Mouse (Mus musculus) activated CD4-positive, CD25-positive, alpha-beta regulatory T cell, adult 4 months (primary cell): ENCODE results near the gene Taf7l. TPM values are rescaled to one million over a fixed set of nuclear protein-coding genes. Genes with fewer than 3 reads are reported as not detected.

ENCODE experiments used
- ATAC-seq: one replicate; pipeline ENCODE4 v1.8.0; 2017
- polyA plus RNA-seq, 2 experiments: library from polyadenylated mRNA; unstranded; fragments of 100-300 nt; shearing (Covaris generic); gene quantifications; one replicate each; pipeline ENCODE4 v1.2.1; 2017

Gene Taf7l
- not detected for polyA plus RNA-seq

DNA sequence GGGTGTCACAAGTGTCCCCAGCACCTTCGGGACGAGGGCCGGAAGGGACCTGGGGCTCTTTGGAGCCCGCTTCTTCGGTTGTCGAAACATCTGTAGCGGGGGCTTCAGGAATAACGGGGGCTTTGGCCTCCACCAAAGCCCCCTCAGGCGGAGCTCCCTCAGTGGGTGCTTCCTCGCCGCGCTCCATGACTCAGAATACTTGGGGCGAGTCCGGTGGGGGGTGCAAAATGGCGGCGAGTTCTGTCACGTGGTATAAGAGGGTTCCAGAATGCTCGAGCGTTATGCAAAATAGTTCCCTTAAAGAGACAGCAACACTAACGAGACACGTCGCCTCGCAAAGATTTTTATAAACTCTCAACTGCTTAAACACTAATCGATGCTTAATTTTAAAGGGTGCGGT is at the start of gene Taf7l:
TSS of gene Taf7l (minus strand) at position 201 of the 400 bp plus-strand sequence.
- no peak for ATAC-seq

DNA sequence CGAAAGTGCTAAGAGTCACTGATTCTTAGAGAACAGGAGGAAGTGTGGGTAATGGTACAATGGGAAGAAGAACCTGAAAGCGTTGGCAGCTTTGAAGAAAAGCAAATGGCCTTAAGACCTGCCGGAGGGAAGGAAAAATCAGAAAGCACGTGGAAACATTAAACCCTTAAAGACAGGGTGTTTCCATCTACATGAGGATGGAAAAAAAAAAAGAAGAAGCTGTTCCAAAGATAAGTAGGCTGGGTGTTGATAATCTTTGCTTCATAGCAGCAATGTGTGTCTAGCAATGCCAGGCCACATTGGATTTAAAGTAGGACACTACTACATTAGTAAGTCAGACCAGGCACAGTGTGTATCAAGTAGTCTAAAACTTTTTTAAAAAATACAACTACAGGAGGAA is 49.0 kb upstream of the Taf7l start:
- ATAC-seq, result no peak

DNA sequence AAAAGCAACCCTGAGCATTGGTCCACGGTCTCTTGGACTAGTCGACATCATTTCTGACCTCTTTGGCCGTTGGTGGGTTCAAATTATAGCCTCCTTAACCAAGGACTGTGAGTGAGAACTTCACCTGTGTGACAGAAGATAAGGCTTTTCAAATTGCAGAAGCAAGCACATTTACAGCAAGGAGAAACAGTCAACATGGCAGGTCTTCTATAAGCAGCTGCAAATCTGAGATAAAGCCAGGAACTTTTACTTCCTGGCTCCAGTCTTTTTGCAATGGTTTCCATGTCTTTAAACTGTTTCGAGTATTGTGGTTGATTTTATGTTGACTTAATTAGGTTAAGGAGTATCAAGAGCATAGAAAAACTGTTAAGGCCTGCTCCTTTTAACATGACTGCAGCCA is 47.5 kb upstream of the Taf7l start:
- ATAC-seq, result no peak

DNA sequence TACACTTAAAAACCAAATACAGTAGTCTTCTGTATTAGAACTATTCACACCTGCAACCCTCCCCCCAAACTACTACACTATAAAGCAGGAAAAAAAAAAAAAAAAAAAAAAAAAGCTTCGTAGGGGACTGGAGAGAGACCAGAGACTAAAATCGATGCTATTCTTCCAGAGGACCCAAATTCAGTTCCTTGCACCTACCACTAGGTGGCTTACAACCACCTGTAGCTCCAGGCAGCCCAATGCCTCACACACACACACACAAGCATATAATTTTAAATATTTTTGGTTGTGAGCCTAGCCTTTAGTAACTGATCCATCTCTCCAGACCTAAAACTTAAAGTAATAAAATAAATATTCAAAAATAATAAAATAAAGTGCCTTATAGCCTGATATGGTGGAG is 33.2 kb upstream of the Taf7l start:
- ATAC-seq, result peak; percentile 52

DNA sequence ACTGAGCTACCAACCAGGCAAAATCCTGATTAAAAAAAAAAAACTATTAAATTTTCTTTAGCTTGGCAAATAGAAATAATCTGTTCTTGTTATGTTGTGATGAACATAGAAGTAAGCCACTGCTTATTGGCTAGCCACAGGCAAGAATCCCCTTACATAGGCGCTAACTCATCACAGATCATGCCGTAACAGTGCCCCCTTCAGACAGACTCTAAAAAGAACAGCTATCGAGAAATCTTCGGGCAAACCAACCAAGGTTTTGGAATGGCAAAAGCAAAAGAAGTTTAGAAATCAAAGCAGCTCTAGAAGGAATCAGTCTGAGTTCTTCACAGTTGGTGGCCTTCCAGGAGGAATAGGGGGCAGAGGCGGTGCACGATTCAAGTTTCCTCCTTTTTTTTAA is 31.7 kb upstream of the Taf7l start:
- ATAC-seq, result no peak

DNA sequence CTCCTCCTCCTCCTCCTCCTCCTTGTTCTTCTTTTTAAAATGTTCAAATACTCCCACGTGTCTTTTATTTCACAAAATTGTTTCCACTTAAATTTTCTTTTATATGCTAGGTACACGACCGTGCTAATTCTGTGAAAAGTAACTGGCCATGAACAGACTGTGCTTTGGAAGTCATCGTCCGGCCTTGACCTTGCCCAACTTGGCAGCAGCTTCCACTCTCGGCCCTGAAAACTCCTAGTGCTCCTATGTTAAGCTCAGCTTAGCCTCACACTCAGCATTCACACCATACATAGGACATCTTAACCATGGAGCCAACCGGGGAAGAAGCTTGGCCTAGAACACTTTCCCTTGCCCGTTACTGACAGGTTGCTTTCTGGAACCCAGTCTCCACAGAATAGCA is 24.4 kb upstream of the Taf7l start:
- ATAC-seq, result no peak

DNA sequence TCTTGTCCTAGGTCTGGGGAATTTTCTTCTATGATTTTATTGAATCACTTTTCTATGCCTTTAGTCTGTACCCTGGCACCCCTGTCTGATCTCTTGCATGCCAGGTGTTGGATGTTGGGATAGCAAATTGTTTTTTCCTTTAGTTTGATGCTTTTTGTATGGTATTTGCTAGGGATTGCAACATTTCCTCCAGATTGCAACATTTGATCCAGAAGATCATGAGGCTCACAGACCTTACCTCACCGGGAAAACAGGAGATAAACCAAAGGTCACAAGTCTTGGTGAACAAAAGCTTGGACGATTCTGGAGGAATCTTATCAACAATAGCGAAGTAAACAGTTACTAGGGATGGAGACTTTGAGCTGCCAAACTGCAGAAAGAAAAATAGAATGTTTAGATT is 5.4 kb upstream of the Taf7l start:
- ATAC-seq, result no peak

DNA sequence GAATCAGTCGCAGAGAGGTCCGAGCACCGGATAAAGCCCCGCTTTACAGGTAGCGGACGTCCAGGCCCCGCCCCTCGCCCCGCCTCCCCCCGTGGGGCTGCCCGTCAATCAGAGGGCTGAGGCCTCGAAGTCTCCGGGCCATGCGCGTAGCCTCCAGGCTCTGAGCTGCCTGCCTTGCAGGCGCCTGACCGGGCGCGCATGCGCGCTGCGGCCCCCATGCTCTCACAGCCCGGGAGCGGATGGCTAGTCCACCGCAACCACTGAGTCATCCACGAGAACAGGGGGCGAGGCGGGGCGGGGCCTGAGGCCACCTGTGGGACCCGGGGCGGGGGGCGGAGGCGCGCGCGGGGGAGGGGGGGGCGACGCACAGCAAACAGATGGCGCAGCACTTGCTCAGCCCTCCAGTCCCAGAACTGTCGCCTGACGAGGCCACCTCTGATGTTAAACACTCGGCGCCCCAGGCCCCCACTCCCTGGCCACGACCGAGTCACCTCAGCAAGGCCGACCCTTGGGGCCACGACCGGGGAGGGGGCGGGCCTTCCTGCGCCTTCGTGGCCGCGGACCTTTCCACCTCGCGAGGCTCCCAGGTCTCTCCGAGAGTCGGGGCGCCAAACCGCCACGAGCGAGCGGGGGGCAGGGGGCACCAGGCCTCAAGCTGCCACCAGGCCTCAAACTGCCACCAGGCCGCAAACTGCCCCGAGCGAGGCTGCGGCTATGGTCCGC is 1.1 kb downstream of the Taf7l start:
- no peak for ATAC-seq

DNA sequence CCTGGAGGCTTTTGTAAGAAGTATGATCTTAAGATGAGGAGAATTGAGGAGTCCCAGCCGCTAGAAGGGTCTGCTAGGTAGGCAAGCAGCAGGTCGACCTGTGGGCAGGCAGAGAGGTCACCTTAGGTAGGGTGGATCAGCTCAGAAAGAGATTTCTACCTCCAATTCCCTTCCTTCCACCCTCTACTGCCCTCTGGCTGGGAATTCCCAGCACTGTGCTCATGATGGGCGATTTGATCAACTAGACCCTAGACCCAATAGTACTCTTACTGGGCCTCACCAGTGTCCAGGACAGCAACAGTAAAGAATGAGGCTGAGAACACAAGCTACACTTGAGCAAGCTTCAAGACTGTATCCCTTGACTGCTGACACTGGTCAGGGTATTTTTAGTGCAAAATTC is 49.0 kb downstream of the Taf7l start:
- no peak for ATAC-seq

DNA sequence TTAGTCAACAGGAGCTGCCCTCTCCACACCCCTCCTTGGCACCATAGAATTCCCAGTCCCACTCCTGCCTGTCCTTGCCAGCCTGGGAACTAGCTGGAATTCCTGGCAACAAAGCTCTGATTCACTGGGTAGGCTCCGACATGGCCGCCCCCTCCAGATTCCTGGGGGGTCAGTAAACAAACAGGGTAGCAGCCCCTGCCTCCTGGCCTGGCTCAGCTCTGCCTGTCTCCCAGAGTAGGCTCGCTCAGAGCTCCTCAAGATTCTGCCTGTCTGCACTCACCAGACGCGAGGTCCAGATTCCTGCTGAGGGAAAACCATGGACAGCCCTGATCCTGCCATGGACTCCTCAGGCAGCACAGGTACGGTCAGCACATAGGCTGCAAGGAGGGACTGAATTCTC is 49.5 kb downstream of the Taf7l start:
- ATAC-seq, result no peak

DNA sequence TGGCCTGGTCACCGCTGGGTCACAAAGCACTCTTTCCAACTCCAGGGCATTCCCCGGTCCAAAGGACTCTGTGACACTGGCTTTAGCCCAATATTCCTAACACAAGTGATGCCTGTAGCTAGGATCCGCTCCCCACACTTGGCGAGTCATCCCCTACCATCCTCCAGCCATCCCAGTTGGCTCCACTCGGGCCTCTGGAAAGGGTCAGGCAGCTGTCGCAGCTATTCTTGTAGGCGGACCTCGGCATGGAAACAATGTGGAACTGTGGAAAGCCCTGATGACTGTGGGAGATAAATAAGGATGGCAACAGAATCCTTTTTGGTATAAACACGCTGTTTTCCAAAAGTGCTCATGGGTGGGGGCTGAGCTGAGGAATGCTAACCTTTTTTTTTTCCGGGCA is 50.5 kb downstream of the Taf7l start:
- ATAC-seq, result no peak

DNA sequence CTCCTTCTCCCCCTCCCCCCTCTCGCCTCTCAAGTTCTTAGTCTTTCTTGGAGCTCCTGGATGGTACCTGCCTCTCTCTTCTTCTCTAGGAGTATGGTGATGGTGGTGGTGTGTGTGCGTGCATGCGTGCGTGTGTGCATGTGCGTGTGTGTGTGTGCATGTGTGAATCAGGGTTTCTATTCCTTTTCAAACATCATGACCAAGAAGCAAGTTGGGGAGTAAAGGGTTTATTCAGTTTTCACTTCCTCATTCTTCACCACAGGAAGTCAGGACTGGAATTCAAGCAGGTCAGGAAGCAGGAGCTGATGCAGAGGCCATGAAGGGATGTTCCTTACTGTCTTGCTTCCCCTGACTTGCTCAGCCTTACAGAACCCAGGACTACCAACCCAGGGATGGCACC is 52.0 kb downstream of the Taf7l start:
- no peak for ATAC-seq

DNA sequence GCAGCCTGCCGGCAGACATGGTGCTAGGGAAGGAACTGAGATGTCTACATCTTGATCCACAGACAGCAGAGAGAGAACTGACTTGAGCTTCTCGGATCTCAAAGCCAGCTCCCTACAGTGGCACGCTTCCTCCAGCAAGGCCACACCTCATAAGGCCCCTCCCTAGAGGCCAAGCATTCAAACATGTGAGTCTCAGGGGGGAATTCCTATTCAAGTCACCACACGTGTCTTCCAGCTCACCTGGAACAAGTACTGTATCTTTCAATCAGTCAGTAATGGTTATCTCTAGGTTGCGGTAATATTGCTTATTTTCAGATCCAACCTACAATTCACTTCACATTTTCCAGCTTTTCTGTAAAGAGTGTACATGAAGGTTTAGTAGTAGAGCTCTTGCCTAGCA is 56.2 kb downstream of the Taf7l start:
- ATAC-seq, result no peak

DNA sequence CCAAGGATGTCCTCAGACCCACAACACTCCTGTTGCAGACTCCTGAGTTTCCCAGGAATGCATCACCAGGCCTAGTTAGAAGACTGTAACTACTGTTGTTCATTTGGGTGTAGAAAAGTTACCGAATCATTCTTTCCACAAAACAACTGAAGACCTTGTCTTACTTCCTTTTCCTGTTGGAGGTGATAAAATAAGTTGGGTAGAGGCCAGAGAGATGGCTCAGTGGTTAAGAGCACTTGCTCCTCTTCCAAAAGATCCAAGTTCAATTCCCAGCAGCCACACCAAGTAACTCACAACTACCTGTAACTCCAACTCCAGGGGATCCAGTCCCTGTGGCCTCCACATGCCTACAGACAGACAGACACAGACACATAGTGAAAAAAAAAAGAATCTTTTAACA is 64.2 kb downstream of the Taf7l start:
- no peak for ATAC-seq

Other genes starting within 250 kb of the Taf7l start
- gene Trmt2b, start 199.5 kb downstream of the Taf7l start, polyA plus RNA-seq, result 10 to 100 TPM; 21.7 to 23.1 TPM
- gene Tmem35a, start 181.3 kb downstream of the Taf7l start, polyA plus RNA-seq, result not detected
- gene Cenpi, start 168.4 kb downstream of the Taf7l start, polyA plus RNA-seq, result 1 to 10 TPM; 6.1 to 6.2 TPM
- gene Drp2, start 71.9 kb downstream of the Taf7l start, polyA plus RNA-seq, result under 1 TPM in 1 of 2 experiments, not detected in 1; 0.17 TPM
- gene Timm8a1, start 65.4 kb upstream of the Taf7l start, polyA plus RNA-seq, result 10 to 100 TPM; 31.0 to 38.7 TPM
- 1 to 10 TPM in 1 of 2 experiments, under 1 TPM in 1; 0.65 to 2.3 TPM for gene Btk, start 107.1 kb upstream of the Taf7l start, polyA plus RNA-seq
- gene Rpl36a, start 109.2 kb upstream of the Taf7l start, polyA plus RNA-seq, result 100 to 1,000 TPM; 650 to 747 TPM
- 1 to 10 TPM; 4.6 to 5.0 TPM for gene Gla, start 124.6 kb upstream of the Taf7l start, polyA plus RNA-seq
- 100 to 1,000 TPM in 1 of 2 experiments, 10 to 100 TPM in 1; 75.6 to 106 TPM for gene Hnrnph2, start 124.7 kb upstream of the Taf7l start, polyA plus RNA-seq
- gene Armcx4, start 210.0 kb upstream of the Taf7l start, polyA plus RNA-seq, result 1 to 10 TPM in 1 of 2 experiments, under 1 TPM in 1; 0.82 to 1.2 TPM
- gene Armcx1, start 241.5 kb upstream of the Taf7l start, polyA plus RNA-seq, result 1 to 10 TPM; 1.3 to 2.2 TPM